Mouse (Mus musculus): ENCODE results near the gene Atf5. TPM values are rescaled to one million over a fixed set of nuclear protein-coding genes. Genes with fewer than 3 reads are reported as not detected.
A peak's percentile ranks its signal among the peaks of the same experiment; 100 is the strongest.

The Atf5 gene
- polyA plus RNA-seq, 1 experiment = 939 TPM

GRCm38 (mm10) chr7:44845006-44845405 is 28.5 kb upstream of the Atf5 start:
- no peak overlapping the region for H3K4me2 ChIP-seq (ENCODE audit: low read depth)
- H3K4me3 ChIP-seq = no peak overlapping the region
- peaks cover 7% of the 10 kb centered on the region for H3K36me3 ChIP-seq (ENCODE audit: control insufficient read depth, insufficient read depth)
- H3K79me2 ChIP-seq (ENCODE audit: control insufficient read depth, insufficient read depth) = peaks cover 12% of the 10 kb centered on the region
- no peak overlapping the region for H3ac ChIP-seq (ENCODE audit: control insufficient read depth, insufficient read length)
- no peaks in the 10 kb centered on the region for H3K27me3 ChIP-seq (ENCODE audit: control insufficient read depth, insufficient read depth, insufficient read length)
- TF ChIP-seq MYOD1 (IDR thresholded peaks at IDR 0.05; ENCODE audit: control insufficient read depth in 1 of 3, insufficient read length in 2 of 3, low read depth in 2 of 3) (no peak), MAX (IDR thresholded peaks at IDR 0.05; ENCODE audit: low read depth) (no peak), CEBPB (IDR thresholded peaks at IDR 0.05; ENCODE audit: insufficient read depth, poor library complexity, severe bottlenecking) (no peak), SRF (IDR thresholded peaks at IDR 0.05; ENCODE audit: control insufficient read depth, insufficient read length, low read depth) (no peak), REST (IDR thresholded peaks at IDR 0.05; ENCODE audit: insufficient read depth, insufficient read length) (no peak)

DNA sequence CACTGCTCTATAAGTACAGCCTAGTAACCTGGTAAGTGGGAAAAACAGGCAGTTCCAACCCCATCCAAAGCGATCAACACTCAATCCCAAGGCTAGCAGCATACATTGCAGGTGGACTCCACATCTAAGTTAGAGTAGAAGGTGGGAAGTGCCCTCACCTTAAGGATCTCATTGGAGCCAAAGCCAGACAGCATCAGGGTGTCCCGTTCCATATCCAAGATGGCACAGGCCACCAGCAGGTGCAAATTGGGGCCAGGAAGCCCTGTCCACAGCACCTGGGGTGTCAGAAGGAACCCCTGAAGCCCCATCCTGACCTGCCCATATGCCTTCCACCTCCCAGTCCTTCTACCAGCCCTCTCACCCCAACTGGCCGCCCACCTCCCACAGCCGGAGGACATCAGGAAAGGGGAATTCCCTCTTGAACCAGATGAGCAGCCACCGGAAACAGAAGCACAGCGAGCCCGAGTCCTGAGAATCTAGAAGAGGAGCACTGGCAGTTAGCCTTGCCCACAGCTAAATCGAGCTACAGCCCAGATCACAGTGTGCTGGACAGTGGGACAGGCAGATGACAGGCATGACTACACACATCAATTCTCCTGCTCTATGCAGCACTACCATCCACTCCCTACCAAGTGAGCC is 25.5 kb upstream of the Atf5 start:
- Histone ChIP-seq H3K36me3 (ENCODE audit: control insufficient read depth, insufficient read depth) (peaks cover 7% of the 10 kb centered on the region), H3K27me3 (ENCODE audit: control insufficient read depth, insufficient read depth, insufficient read length) (no peaks in the 10 kb centered on the region), H3K4me2 (ENCODE audit: low read depth) (no peak overlapping the region), H3ac (ENCODE audit: control insufficient read depth, insufficient read length) (no peak overlapping the region), H3K4me3 (no peak overlapping the region), H3K79me2 (ENCODE audit: control insufficient read depth, insufficient read depth) (peaks cover 3% of the 10 kb centered on the region)
- TF ChIP-seq POLR2AphosphoS2 (IDR thresholded peaks at IDR 0.05; ENCODE audit: insufficient read length, low read depth) = no peak
- TF ChIP-seq POLR2A (IDR thresholded peaks at IDR 0.05; ENCODE audit: insufficient read length, low read depth) = no peak
- TF ChIP-seq MYOD1 (IDR thresholded peaks at IDR 0.05; ENCODE audit: control insufficient read depth in 1 of 3, insufficient read length in 2 of 3, low read depth in 2 of 3) = no peak
- TF ChIP-seq USF1 (IDR thresholded peaks at IDR 0.05; ENCODE audit: low read depth) = no peak
- TF ChIP-seq MYOG (IDR thresholded peaks at IDR 0.05; ENCODE audit: control insufficient read depth in 1 of 3, insufficient read depth in 1 of 3, insufficient read length in 2 of 3, low read depth in 2 of 3) = no peak
- TF ChIP-seq CEBPB (IDR thresholded peaks at IDR 0.05; ENCODE audit: insufficient read depth, poor library complexity, severe bottlenecking) = no peak
- TF ChIP-seq REST (IDR thresholded peaks at IDR 0.05; ENCODE audit: insufficient read depth, insufficient read length) = no peak
- TF ChIP-seq TCF12 (IDR thresholded peaks at IDR 0.05; ENCODE audit: insufficient read depth, poor library complexity, severe bottlenecking) = no peak
- no peak for TF ChIP-seq SRF (IDR thresholded peaks at IDR 0.05; ENCODE audit: control insufficient read depth, insufficient read length, low read depth)
- no peak for TF ChIP-seq MAX (IDR thresholded peaks at IDR 0.05; ENCODE audit: low read depth)
- no peak for TF ChIP-seq TCF3 (IDR thresholded peaks at IDR 0.05; ENCODE audit: insufficient read length, low read depth)
- no peak for TF ChIP-seq E2F4 (IDR thresholded peaks at IDR 0.05; ENCODE audit: insufficient read depth)

GRCm38 (mm10) chr7:44840426-44840825 is 24.0 kb upstream of the Atf5 start:
- H3K4me2 ChIP-seq (ENCODE audit: low read depth) = no peak overlapping the region
- TF ChIP-seq SRF (IDR thresholded peaks at IDR 0.05; ENCODE audit: control insufficient read depth, insufficient read length, low read depth) (no peak), POLR2AphosphoS2 (IDR thresholded peaks at IDR 0.05; ENCODE audit: insufficient read length, low read depth) (peak; percentile 52)
- H3K79me2 ChIP-seq (ENCODE audit: control insufficient read depth, insufficient read depth) = no peaks in the 10 kb centered on the region
- no peaks in the 10 kb centered on the region for H3K27me3 ChIP-seq (ENCODE audit: control insufficient read depth, insufficient read depth, insufficient read length)
- H3K36me3 ChIP-seq (ENCODE audit: control insufficient read depth, insufficient read depth) = no peaks in the 10 kb centered on the region
- H3ac ChIP-seq (ENCODE audit: control insufficient read depth, insufficient read length) = no peak overlapping the region
- no peak overlapping the region for H3K4me3 ChIP-seq

GRCm38 (mm10) chr7:44839491-44840191 is 23.2 kb upstream of the Atf5 start:
- H3ac ChIP-seq (ENCODE audit: control insufficient read depth, insufficient read length) = no peak overlapping the region
- peak; percentile 24 for TF ChIP-seq POLR2A (IDR thresholded peaks at IDR 0.05; ENCODE audit: insufficient read length, low read depth)
- TF ChIP-seq POLR2AphosphoS2 (IDR thresholded peaks at IDR 0.05; ENCODE audit: insufficient read length, low read depth) = peak; percentile 67
- no peak for TF ChIP-seq CEBPB (IDR thresholded peaks at IDR 0.05; ENCODE audit: insufficient read depth, poor library complexity, severe bottlenecking)
- H3K4me3 ChIP-seq = no peak overlapping the region
- no peaks in the 10 kb centered on the region for H3K79me2 ChIP-seq (ENCODE audit: control insufficient read depth, insufficient read depth)
- H3K27me3 ChIP-seq (ENCODE audit: control insufficient read depth, insufficient read depth, insufficient read length) = no peaks in the 10 kb centered on the region
- no peak overlapping the region for H3K4me2 ChIP-seq (ENCODE audit: low read depth)
- H3K36me3 ChIP-seq (ENCODE audit: control insufficient read depth, insufficient read depth) = no peaks in the 10 kb centered on the region

DNA sequence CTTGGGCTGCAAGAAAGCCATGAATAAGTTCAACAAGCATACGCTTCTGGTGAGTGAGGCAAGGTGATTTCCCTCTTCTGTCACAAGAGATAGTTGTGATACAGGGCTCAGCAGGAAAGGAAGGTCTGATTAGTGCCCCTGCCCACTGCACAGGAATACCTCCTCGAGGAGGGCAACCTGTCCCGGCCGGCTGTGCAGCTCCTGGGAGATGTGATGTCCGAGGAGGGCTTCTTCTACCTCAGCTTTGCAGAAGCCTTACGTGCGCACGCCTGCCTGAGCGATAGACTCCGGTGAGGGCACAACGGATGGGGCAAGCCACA is 22.7 kb upstream of the Atf5 start:
- TF ChIP-seq USF1 (IDR thresholded peaks at IDR 0.05; ENCODE audit: low read depth) (no peak), SRF (IDR thresholded peaks at IDR 0.05; ENCODE audit: control insufficient read depth, insufficient read length, low read depth) (no peak), CEBPB (IDR thresholded peaks at IDR 0.05; ENCODE audit: insufficient read depth, poor library complexity, severe bottlenecking) (no peak), TCF3 (IDR thresholded peaks at IDR 0.05; ENCODE audit: insufficient read length, low read depth) (no peak), MYOG (IDR thresholded peaks at IDR 0.05; ENCODE audit: control insufficient read depth in 1 of 3, insufficient read depth in 1 of 3, insufficient read length in 2 of 3, low read depth in 2 of 3) (no peak), POLR2A (IDR thresholded peaks at IDR 0.05; ENCODE audit: insufficient read length, low read depth) (no peak), TCF12 (IDR thresholded peaks at IDR 0.05; ENCODE audit: insufficient read depth, poor library complexity, severe bottlenecking) (no peak), POLR2AphosphoS2 (IDR thresholded peaks at IDR 0.05; ENCODE audit: insufficient read length, low read depth) (no peak), MAX (IDR thresholded peaks at IDR 0.05; ENCODE audit: low read depth) (no peak), REST (IDR thresholded peaks at IDR 0.05; ENCODE audit: insufficient read depth, insufficient read length) (no peak), E2F4 (IDR thresholded peaks at IDR 0.05; ENCODE audit: insufficient read depth) (no peak), MYOD1 (IDR thresholded peaks at IDR 0.05; ENCODE audit: control insufficient read depth in 1 of 3, insufficient read length in 2 of 3, low read depth in 2 of 3) (no peak)

More for the DNA sequence above, 22.7 kb upstream of the Atf5 start:
- H3K36me3 ChIP-seq (ENCODE audit: control insufficient read depth, insufficient read depth) = no peaks in the 10 kb centered on the region
- no peaks in the 10 kb centered on the region for H3K79me2 ChIP-seq (ENCODE audit: control insufficient read depth, insufficient read depth)
- no peaks in the 10 kb centered on the region for H3K27me3 ChIP-seq (ENCODE audit: control insufficient read depth, insufficient read depth, insufficient read length)
- no peak overlapping the region for H3ac ChIP-seq (ENCODE audit: control insufficient read depth, insufficient read length)
- H3K4me3 ChIP-seq = no peak overlapping the region
- H3K4me2 ChIP-seq (ENCODE audit: low read depth) = no peak overlapping the region

Data from myocyte (in vitro differentiated cells).